Mouse (Mus musculus) right cerebral cortex, postnatal 25 days (tissue): ENCODE measurements at regions not wholly inside any gene's neighbourhood (a gene's known extent, or its start where the extent isn't known, plus 50 kb on each side); places are given as distances from the start of the nearest gene placed in this dataset.

Experiments used
- DNase-seq: peaks from one replicate; pipeline ENCODE4 v3.0.0; 2022

DNA sequence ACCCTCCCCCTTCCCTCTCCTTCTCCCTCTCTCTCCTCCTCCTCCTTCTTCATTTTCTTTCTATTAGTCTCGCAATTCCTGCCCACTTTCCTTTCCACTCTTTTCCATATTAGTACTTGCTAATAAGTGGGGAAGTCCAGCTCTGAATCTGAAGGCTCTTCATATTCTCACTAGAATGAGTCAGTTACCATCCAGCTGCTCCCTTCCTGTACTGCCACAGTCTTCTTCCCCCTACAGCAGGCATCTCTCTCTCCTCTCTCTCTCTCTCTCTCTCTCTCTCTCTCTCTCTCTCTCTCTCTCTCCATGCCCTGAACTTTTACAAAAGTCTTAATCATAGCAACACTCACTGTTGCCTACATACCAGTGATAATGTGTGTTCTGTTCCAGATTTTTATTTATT, 226.6 kb upstream of the Pter start:
- DNase-seq, result no peak

DNA sequence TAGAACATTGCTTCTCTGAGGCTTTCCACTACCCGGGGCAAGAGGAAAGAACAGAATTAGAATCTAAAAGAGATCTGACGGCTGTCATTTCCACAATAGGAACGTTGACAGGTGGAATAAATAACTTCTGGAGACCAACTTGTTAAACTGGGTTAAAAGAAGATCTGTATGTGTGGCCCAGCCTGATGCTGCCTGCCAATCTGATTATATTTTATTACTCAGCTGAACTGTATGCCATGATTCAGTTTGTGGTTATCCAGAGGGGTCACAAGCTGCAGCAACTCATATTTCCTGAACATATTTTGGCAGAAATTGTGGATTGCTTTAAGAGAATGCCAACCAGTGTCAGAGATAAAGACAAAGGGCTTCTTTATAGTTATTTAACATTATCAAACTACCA, 224.5 kb upstream of the Pter start:
- DNase-seq, result no peak

DNA sequence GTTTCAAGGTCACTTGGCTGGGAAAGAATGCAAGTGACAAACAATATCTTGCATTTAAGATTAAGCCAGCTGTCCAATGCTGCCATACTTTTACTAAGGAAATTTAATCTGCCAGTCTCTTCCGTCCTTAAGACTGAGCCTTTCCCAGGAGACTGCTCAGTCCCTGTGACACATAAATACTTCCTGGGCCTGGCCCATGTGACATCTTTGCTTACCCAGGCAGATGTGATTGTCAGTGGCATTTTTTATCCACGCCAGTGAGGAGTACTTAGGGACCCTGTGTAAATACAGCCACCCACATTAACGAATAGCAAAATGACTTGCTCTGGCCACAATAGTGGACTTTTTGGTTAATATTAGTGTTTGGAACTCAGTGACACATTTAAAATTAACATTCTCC, 216.3 kb upstream of the Pter start:
- no peak for DNase-seq

DNA sequence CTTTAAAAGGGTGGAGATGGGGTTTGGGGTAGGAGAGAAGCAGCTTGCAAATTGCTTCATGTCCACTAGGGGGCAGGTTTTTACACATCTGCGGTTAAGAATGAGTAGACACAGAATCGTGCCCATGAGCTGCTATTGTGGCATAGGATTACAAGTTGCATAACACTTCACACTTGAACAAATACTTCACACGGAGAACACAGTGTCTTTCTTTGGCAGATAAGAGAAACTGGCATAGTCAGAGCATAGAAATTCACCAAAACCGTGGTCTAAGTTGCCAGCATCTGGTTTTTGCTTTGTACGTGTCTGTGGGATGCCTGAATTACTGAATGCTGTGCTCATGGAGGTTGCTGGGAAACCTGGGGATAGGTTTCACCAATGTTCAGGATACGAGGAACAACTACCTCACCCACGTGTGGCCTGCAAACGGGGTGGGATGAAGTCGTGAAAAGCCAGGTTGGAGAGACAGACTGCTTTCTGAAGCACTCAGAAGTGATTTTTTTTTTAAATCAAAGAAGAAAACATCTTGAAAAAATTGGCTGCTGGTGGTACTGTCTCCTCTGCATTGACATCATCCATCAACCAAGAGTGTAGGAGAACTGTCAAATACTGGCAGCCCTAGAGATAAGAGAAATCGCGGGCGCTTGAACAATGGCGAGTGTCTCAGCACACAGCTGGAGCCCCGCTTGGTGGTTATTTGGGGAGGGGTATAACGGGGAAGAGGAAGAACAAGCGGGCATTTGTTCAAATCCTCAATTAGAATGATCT, 214.5 kb upstream of the Pter start:
- DNase-seq, result peak; percentile 48

DNA sequence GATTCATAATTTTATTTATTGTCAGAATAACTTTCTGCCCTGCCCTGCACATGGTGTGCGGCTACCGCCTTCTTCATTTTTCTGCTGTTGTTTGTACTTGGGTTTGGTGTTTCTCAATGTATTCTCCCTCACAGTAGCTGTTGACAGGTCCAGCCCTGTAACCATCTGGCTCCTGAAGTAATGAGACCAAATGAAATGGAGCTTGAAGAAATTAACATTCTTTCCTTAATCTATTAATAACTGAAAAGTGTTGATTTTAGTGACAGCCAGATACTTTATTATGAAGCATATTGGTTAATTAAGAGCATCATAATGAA, 214.0 kb upstream of the Pter start:
- no peak for DNase-seq

DNA sequence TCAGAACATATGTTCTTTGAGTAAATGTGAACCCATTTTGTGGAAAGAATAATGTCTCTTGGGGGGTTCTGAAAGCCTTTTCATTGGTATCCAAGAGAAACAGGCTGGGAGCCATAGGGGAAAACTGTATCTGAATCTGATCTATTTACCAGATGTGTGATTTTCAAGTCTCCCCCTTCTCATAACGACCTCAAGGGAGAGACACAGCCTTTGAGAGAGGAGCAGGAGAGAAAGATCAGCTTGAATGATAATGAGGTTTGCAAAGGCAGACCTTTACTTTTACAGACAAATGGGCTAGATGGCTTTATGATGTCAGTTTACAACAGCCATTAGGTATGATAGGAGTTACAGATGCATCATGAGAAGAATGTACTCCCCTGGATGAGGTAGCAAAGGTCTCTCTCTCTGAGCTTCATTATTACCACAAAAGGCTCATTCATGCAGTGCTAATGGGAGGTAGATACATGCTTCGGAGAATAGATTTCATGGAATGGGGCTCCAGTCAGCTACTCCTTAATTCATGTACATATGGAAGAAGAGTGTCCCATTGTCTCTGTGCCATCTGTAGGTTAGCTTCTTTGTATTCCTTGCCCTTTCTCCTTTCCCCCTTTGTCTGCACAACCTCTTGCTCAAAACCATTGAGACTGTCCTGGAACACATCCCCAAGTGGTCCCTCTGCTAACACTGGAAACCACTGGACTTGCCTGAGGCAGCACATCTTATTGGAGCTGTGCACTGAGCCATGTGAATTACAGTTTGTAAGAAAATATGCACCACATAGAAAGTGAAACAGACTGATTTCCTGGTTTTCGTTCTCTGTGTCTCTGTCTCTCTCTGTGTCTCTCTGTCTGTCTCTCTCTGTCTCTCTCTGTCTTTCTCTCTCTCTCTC, 207.5 kb upstream of the Pter start:
- DNase-seq, result no peak

DNA sequence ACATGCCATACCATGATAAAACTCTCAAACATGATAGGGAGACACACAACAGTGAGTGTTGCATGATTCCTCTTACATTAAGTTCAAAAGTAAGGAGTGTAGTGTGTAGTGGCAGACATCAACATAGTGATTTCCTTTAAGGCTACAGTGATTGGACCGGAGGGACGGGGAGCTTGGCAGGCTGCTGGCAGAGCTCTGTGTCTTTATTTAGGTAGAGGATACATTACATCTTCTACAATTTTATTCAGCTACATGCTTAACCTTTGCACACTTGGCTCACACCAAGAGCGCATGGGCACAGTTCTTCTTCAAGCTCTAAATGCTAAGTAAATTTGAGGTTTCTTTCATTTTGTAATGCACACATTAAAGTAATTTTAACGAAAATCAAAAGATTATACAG, 194.6 kb upstream of the Pter start:
- no peak for DNase-seq

DNA sequence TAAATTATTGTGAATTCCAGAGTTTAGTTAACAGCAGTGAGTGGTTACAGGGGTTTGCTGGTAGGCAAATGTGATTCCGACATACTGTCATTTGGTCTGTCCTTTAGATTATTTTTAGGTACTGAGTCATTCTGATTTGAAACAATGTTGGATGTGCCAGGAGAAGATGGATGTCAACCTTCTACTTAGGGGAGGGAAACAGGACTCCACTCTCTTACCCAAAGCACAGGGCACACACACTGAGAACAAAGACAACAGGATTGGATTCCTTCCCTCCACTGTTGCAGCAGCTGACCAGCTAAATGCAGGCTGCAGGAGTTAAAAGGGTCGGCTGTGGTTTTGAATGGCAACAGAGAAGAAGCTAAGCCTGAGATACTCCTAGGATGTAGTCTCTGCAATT, 186.7 kb upstream of the Pter start:
- no peak for DNase-seq

DNA sequence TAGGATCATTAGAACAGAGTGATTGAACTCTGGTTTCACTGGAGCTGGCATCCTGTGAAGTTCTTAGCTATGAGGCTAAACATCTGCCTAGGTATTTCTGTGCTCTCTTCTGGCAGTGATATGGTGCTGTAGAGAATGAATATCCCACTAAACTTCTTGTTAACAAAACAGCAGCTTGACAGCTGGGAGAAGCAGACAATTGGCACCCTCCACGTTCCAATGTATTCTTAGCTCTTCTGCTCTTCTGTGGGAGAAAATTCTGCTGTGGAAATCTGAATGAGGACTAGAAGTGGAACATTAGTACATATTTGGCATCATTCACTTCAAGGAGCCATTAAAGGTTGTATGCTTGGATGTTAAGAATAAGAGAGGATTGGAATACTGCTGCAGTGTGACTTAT, 177.0 kb upstream of the Pter start:
- DNase-seq, result peak; percentile 27

DNA sequence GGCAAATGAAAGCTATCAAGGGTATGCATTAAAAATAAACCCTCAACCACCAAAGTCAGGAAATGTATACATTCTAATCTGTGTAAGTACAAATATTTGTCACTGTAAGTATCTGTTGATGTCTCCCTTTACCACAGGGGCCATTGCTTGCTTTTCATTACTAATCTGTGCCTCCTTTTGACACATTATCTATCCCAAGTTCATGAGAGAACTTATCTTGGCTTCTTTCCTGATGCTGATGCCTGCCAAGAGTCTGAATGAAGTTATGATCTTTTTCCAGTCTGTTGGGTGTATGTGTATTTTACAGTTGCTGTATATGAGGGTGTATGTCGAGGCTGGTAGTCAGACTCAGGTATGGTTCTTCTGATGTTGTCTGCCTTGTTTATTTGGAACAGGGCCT, 165.0 kb upstream of the Pter start:
- no peak for DNase-seq

DNA sequence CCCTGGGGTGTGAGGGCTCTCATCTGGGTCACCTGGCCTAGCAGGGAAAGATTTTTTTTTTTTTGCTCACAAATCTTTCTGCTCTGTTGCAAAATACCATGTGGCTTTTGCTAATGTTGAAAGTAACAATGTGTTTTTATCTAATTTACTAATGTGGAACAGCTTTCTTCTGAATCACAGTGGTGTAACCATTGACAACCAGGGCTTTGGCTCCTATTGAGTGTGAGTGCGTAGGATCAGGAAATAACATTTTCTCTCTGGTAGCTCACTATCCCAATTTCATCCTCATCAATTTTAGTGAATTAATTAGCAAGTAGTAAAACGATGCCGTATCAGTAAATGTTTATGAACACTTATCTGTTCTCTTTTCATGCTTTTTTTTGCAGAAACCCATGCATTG, 163.9 kb upstream of the Pter start:
- DNase-seq, result no peak

DNA sequence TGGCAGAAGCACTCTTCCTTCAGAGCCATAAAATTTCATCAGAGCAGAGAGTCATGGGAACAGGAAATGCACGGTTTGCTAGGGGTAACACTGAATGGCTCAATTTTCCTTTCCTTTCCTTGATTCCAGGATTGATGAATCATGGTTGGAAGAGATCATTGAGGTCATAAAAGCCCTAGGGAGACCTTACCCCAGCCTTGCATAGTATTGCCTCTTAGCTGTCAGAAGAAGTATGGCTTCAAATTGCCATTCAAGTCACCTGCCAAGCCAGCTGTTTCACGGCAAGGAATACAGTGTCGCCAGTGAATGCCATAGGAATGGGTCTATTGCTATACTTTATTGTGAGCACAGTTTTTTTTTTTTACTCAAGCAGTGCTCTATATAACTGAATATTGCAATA, 162.4 kb upstream of the Pter start:
- DNase-seq, result no peak

DNA sequence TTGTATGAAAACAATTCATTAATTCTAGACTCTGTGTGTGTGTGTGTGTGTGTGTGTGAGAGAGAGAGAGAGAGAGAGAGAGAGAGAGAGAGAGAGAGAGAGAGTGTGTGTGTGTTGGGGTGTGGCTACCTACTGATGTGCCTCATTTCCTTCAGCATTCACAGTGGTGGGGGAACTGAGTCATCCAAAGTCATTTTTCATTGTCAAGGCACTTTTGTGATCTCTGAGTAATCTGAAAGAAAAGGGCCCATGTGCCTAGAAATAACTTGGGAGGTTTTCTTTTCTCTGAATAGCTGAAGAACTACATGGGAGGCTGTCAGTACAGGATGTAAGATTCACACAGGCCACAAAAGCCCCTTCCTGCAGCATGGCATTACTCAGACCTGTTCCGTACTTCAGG, 159.3 kb upstream of the Pter start:
- no peak for DNase-seq

DNA sequence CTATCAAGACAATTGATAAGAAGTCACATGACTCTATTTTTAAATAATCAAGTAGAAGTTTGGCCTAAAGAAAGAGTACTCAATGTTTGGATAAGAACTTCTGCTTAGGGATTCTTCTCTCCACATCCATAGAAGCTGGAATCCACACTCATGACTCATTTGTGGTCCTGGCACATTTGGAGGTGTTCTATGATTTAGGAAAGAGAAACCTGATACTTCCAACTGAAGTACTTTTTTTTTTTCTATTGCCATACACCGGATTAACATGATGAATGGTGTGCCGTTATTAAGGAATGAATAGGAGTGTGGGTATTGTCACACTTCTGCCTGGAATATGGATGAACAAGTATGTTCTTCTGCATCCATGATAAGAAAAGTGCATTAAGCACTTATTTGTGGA, 158.5 kb upstream of the Pter start:
- DNase-seq, result no peak

DNA sequence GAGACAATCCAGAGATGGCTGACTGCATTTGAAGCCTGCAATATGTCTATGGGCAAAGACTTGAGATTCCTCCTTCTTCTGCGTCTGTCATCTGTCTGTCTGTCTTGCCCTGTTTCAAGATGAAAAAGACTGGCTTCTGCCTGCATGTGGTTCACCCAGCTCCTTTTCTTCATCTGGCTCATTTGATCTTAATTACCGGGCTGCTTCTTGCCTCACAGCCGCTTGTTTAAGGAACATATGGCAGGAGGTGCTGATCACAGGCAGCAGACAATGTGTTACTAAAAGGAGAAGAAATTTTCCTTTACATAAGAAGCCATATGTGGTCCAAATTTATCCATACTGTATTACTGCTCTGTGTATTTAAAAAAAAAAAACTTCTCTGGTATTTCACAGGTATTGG, 147.0 kb upstream of the Pter start:
- DNase-seq, result peak; percentile 48

DNA sequence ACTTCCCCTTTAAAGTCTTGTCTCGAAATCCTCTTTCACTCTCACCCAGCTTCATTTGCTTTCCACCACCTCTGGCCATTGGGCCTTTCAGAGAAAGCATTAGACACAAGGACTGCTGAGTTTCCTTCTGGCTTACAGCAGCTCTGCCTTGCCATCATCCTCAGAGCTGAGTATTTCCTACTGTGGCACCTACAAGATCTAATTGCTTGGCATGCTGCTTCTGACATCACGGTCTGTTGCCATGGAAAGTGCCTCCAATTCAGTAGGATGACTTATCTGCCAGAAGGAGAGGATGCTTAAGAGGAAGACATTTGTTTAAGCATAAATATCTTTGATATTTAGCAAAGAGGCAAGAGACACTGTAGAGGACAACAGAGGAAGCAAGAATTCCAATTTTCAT, 146.1 kb upstream of the Pter start:
- peak; percentile 31 for DNase-seq

DNA sequence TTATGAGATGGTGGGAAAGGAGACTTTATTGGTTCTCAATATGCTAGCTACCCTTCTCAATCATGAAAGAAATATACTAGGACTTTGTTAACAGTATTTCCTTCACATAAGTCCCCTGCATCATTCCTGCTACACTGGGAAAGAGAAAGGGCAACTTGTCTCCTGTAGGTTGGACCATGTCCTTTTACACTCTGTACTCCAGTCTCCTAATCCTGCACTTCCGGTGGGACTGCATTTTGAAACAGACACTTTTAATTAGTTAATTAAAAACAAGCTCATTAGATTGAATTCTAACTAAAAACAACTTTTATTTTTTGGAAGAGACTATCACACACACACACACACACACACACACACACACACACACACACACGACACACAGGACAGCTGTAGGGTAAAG, 131.2 kb upstream of the Pter start:
- no peak for DNase-seq

DNA sequence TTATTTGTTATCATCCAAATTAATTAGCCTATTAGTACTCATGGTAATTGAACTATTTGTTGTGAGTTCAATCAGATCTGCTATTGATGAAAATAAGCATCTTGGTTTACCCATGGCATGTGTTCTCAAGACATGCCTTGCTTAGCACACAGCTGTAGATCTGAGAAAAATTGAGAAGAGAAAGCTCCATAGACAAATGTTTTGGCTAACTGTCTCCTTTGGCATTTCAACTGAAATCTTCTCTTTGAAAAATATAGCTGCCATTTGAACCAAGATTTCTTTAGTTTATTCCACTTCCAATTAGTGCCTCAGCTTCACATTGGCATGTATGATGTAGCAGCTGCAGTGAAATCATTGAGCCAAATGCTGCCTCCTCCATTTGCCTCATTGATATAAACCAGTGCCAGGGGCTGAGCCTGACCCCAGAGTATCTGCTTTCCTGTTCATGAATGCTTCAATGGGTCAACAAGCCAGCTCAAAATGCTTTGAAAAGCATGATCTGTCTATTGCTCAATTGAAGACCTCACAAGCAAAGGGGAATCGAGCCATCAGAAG, 126.1 kb upstream of the Pter start:
- DNase-seq, result no peak

DNA sequence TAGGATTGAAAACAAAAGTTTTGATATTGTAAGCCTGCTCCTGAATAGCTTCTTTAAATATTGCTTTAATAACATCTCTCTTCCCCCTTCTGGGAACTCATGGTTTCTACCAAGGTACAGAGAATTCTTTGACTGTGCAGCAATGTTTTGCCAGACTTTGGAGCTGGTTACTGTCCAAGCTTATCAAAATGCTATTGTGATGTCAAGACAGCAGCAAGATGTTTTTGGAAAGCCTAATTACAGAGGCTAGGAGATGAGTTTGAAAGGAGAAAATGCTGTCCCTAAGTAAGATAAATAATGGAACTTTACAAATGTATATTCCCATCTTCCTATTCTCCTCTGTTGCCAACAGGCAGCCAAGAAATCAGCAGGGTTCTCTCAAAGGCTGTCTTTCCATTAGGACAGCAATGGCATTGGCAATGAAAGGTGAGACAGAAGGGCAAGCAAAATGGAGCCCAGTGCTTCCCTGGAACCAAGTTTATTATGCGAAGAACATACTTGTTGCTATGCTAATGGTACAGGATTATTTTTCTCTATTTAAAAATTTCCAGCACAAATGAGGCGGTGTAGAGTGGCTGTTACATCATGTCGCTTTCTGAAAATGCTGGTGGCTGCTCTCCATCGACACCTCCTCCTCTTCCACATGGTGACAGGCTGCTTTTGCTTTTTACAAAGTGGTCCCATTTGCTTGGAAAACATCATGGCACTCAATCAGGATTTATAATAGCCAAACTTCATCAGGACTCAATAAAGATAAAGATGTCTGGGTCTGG, 124.5 kb upstream of the Pter start:
- DNase-seq, result no peak

DNA sequence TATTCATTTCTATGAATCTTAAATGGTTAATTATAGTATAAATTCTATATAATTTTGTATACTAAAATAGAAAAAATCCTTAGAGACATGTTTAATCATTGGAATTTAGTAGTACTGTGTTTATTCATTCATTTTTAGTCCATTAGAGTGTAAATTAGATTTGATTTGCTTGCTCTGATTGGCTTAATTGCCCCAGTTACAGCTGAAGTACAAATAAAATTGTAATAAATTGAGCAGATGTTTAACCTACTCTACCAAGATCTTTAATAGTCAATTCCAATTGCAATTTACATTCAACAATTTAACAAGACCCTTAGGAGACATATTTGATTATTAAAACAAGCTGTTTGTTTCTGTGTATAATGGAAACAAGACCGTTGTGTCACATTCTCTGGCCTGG, 121.2 kb upstream of the Pter start:
- DNase-seq, result no peak

DNA sequence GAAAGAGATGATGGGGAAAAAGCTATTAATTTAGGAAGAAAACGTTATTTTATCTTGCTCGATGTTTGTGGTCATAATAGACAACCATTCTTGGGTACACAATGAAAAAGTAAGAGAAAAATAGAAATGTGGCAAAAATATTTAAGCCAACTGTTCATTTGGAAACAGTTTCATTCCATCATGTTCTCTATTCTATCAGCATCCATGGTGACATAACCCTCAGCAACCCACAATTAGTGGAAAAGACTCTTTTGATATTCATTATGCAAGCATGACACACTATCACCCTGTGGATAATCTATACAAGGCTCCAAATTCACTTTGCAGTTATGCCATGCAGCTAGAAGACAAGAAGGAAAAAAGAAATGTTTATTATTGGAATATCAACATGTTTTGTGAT, 118.7 kb upstream of the Pter start:
- no peak for DNase-seq

DNA sequence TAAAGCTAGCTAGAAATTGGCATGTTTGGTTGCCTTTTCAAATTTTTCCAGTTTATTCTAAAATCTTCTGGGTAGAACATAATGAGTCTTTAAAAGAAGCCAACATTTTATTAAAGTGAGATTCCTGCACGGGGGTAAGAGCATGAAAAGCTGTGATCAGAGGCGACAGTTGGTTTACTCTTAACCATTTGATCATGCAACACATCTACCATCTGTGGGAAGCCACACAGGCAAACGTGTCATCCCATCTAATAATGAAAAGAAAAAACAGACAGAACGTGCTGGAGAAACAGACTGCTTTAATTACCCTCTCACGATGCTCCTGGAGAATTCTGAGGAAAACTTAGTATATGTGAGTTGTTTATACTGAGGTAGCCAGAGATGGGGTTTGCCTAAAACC, 115.4 kb upstream of the Pter start:
- DNase-seq, result no peak

DNA sequence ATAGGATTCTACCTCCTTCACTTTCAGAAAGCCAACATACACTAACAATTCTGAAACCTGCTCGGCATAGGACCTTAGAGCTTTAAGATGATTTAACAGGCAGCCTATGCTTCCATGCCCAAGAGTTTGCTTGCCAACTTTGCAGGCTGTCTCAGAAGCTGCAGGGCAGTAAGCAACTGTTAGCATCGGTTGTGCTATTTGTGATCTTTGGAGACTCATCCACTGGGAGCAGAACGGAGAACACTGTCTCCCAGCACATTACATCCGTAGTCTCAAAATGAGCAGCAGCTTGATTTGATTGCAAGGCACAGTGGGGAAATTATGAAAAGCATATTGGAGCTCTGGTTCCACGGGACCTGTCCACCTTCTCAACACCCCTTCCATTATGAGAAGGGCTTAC, 108.5 kb upstream of the Pter start:
- no peak for DNase-seq

DNA sequence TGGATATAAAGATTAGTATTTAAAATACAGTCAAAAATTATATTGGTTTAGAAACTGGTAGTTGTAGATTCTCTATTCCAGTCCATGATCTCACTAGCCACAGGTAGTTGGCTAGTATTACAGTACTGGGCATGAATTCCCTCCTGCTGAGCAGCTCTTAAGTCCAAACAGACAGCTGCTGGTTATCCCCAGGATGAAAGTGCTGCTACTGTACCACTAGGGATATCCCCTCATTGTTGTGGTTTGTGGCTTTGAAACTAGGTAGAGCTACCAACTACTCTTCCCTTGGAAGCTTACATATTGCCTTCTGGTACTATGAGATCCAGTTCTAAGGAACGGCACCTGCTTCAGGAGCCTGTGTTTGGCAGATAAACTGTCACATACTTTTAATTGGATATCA, 97.9 kb upstream of the Pter start:
- no peak for DNase-seq
